Mouse (Mus musculus): ENCODE results near the gene Fbxw27.
A peak's percentile ranks its signal among the peaks of the same experiment; 100 is the strongest.
"Not testable (repeated sequence)": the region's sequence is repeated elsewhere in the genome, so short reads cannot be mapped to it uniquely, and the experiment has no call there.

Gene Fbxw27

DNA sequence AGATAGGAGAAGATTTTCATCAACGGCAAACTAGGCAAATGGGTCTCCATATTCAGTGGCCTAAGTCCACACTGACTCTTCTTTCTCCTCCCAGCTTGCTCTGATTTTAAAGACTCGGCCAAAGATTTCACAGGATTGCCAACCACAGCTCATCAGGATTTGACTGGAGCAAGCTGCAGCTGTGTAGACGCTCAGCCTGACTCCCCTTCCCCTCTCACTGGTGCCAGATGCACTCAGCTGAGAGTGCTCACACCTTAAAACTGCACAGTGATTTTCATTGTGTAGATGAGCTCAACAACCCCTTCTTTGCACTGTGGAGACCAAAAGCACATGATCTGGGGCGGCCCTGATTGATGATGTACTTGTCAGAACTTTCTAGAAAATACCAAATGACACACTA, at the start of gene Fbxw27:
TSS of gene Fbxw27 (minus strand) at position 101 of the 400 bp plus-strand sequence.
- DNase-seq (ENCODE audit: low read depth, low spot score), result not testable (repeated sequence)

GRCm38 (mm10) chr9:109833088-109833412, 42.6 kb upstream of the Fbxw27 start:
- DNase-seq (ENCODE audit: low read depth, low spot score), result no peak

- peak; percentile 81 for DNase-seq (ENCODE audit: low read depth, low spot score)
Measured at GRCm38 (mm10) chr9:109832391-109833087, 42.1 kb upstream of the Fbxw27 start, which contains the start of gene Nme6. TSS of gene Nme6 (plus strand) at chr9:109832749.

- DNase-seq (ENCODE audit: low read depth, low spot score), result no peak
Measured at GRCm38 (mm10) chr9:109826181-109826580, 35.7 kb upstream of the Fbxw27 start.

GRCm38 (mm10) chr9:109825739-109826138, 35.3 kb upstream of the Fbxw27 start:
- no peak for DNase-seq (ENCODE audit: low read depth, low spot score)

DNA sequence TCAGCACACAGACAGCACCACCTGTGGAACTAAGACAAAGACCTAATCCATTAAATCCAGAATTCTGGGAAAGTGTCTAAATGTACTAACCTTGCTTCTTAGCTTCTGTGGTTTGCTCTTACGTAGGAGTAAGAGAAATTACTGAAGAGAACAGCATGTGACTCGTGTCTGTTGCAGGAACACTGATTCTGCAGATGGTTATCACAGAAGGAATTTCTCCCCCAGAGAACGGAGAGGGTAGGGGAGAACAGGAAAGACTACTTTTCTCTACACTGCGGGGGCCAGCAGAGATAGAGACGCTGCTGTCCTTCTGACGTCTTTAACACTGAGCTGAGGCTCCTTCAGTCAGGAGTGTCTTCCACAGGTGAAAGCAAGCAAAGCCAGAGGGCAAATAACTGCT, 25.9 kb upstream of the Fbxw27 start:
- DNase-seq (ENCODE audit: low read depth, low spot score), result no peak

- DNase-seq (ENCODE audit: low read depth, low spot score), result no peak
Measured at GRCm38 (mm10) chr9:109813424-109813823, 23.0 kb upstream of the Fbxw27 start.

- no peak for DNase-seq (ENCODE audit: low read depth, low spot score)
Measured at GRCm38 (mm10) chr9:109811980-109812379, 21.5 kb upstream of the Fbxw27 start, which contains the start of gene Spink8. TSS of gene Spink8 (plus strand) at chr9:109812280.

- DNase-seq (ENCODE audit: low read depth, low spot score), result no peak
Measured at GRCm38 (mm10) chr9:109807898-109808297, 17.4 kb upstream of the Fbxw27 start.

DNA sequence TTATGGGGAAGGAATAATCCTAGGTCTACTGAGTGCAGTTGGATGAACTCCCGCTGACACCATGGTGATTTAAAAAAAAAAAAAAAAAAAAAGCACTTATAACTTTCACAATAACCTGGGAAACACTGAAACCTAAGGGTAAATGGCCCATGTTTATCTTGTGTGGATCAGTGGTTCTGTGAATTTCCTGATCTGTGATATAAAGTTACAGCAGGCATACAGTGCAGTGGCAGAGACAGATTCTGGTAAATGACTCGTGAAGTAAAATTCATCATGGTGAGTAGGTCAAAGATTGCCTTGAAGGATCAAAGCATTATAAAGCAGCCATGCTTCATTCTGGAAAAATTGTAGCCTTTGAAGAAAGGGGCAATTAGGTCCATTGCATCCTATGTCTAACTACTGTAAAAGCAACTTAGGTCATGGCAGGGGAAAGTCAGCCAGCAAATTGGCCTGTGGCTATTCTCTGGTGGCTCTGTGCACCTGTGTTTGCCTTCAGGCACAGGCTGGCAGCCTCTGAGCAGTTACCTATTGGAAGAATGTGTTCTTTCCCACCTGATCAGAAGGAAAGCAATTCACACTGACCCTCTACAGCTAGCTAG, 16.3 kb upstream of the Fbxw27 start:
- DNase-seq (ENCODE audit: low read depth, low spot score), result no peak

DNA sequence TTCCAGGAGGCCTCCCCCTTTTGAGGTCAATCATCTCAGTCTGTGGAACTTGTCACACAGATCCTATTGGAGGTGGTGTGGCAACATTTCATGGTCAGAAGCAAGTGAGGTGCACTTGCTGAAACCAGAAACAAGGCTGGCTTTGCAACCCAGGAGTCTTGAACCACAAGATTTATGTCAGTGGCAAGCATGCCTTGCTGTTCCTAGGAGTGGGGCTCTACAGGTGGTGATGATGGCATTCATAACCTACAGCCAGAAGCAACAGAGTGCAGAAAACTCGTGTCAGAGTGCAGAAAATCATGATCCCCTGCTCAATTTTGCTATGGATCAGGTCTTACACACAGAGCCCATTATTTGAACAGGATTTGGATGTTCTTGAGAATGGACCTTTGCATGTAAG, 15.8 kb upstream of the Fbxw27 start:
- DNase-seq (ENCODE audit: low read depth, low spot score), result no peak

GRCm38 (mm10) chr9:109805596-109805995, 15.1 kb upstream of the Fbxw27 start:
- not testable (repeated sequence) for DNase-seq (ENCODE audit: low read depth, low spot score)

- DNase-seq (ENCODE audit: low read depth, low spot score), result no peak
Measured at GRCm38 (mm10) chr9:109798051-109798450, 7.6 kb upstream of the Fbxw27 start.

GRCm38 (mm10) chr9:109795811-109796210, 5.3 kb upstream of the Fbxw27 start:
- DNase-seq (ENCODE audit: low read depth, low spot score), result peak; percentile 16

- DNase-seq (ENCODE audit: low read depth, low spot score), result peak; percentile 38
Measured at GRCm38 (mm10) chr9:109795221-109795620, 4.8 kb upstream of the Fbxw27 start.

DNA sequence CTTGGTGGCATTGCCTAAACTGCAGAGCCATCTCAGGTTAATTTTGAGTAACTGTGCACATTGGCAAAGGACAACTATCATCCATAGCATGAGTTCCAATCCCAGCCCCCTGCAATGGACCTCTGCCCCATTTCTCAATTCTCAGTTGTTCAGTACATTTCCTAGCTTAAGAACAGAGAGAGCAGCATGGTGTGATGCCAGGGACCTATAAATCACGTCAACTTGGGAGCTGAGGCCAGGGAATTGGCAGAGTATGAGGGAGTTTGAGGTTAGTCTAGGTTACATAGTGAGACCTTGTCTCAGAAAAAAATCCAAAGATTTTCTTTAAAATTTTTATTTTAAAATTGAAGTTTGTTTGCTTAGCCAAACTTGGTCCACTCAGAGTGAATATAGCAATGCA, 23.6 kb downstream of the Fbxw27 start:
- not testable (repeated sequence) for DNase-seq (ENCODE audit: low read depth, low spot score)

GRCm38 (mm10) chr9:109745989-109746388, 44.5 kb downstream of the Fbxw27 start, which contains the start of gene Fbxw26:
TSS of gene Fbxw26 (minus strand) at chr9:109746089.
- DNase-seq (ENCODE audit: low read depth, low spot score), result not testable (repeated sequence)
